Mouse (Mus musculus) liver, adult 2 months (tissue): Measurements from ENCODE around the gene Dusp2.

Experiments
- CTCF ChIP-seq: fragments of 200-500 bp; IDR thresholded peaks from 2 replicates; pipeline ENCODE4 v1.5.1; 2011; ENCODE audit warnings: low read depth, low read length, control low read depth
- POLR2A ChIP-seq: fragments of 200-500 bp; IDR thresholded peaks from 2 replicates; pipeline ENCODE4 v1.6.1; 2011; ENCODE audit warnings: low read length, control low read depth; ENCODE audit not compliant: insufficient read depth; ENCODE audit errors: extremely low read depth

GRCm38 (mm10) chr2:127310685-127311084 lies 25.3 kb upstream of the Dusp2 start:
- no peak for TF ChIP-seq CTCF
- no peak for TF ChIP-seq POLR2A
